Mouse (Mus musculus): ENCODE measurements around the gene Rab25. TPM values are rescaled to one million over a fixed set of nuclear protein-coding genes. Genes with fewer than 3 reads are reported as not detected.
A peak's percentile ranks its signal among the peaks of the same experiment; 100 is the strongest.

Rab25 gene
- total RNA-seq, 2 experiments from 2014 or later: not detected

- peak; percentile 83 to 92 for DNase-seq (ENCODE audit: extremely low spot score in 1 of 2, low spot score in 2 of 2)
- intact Hi-C loops (cut with DNase I): no loop called here
These were observed 16.5 kb downstream of the Rab25 start for GRCm38 (mm10) chr3:88531348-88532298.

GRCm38 (mm10) chr3:88530082-88530864, 17.8 kb downstream of the Rab25 start:
- intact Hi-C loops (cut with DNase I): no loop called here
- no peak for DNase-seq (ENCODE audit: extremely low spot score in 1 of 2, low spot score in 2 of 2)

DNA sequence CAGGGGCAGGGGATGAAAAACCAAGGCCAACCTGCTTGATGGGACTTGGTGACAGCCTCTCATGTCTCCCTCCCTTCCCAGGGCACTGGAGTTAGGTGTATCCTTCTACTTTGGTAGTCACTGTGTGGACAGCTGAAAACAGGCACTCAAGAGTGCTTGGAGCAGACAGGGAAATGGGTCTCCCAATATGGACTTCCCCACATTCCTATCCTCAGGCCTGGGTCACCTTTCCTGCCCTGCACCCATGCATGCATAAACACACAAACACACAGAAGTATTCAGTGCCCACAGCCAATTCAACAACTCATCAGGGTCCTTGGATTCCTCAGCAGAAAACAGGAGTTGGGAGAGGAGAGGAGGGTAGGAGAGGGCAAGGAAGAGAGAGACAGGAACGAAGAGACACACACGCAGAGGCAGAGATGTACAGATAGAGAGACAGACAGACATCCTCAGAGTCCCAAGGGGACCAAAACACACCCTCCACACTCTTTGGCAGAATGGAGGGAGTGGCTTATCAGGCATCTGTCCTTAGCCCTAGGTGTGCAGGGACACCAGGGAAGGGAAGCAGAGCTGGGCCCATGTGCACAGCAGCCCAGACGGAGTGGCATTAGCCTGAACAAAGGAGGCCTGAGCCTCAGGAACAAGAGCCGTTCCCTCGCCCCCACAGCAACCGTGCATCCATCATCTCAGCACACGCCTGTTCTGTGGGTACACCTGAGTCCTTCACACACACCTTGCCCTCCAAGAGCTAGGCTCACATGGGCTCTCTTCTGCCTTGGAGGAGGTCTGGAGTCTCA, 18.7 kb downstream of the Rab25 start:
- intact Hi-C loops (cut with DNase I): no loop called here
- DNase-seq (ENCODE audit: extremely low spot score in 1 of 2, low spot score in 2 of 2): no peak

DNA sequence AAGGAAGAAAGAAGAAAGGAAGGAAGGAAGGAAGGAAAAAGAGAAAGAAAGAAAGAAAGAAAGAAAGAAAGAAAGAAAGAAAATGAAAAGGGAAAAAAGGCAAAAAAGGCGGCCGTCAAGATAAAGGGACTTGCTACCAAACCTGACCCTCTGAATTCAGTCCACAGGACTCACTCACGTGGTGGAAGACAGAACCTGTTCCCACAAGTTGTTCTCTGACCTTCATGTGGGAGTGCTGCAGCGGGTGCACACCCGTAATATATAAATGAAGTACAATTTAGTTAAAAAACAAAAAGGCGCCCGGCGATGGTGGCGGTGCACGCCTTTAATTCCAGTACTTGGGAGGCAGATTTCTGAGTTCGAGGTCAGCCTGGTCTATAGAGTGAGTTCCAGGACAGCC, 19.5 kb downstream of the Rab25 start:
- intact Hi-C loops (cut with DNase I): no loop called here
- DNase-seq (ENCODE audit: extremely low spot score in 1 of 2, low spot score in 2 of 2): no peak

- DNase-seq (ENCODE audit: extremely low spot score in 1 of 2, low spot score in 2 of 2): no peak
- intact Hi-C loops (cut with DNase I): loop anchor here (2.0 kb wide), 1 partner anchor 121 kb away; no protein-coding TSS in a partner anchor
These were observed 20.5 kb downstream of the Rab25 start for GRCm38 (mm10) chr3:88527565-88527964.

DNA sequence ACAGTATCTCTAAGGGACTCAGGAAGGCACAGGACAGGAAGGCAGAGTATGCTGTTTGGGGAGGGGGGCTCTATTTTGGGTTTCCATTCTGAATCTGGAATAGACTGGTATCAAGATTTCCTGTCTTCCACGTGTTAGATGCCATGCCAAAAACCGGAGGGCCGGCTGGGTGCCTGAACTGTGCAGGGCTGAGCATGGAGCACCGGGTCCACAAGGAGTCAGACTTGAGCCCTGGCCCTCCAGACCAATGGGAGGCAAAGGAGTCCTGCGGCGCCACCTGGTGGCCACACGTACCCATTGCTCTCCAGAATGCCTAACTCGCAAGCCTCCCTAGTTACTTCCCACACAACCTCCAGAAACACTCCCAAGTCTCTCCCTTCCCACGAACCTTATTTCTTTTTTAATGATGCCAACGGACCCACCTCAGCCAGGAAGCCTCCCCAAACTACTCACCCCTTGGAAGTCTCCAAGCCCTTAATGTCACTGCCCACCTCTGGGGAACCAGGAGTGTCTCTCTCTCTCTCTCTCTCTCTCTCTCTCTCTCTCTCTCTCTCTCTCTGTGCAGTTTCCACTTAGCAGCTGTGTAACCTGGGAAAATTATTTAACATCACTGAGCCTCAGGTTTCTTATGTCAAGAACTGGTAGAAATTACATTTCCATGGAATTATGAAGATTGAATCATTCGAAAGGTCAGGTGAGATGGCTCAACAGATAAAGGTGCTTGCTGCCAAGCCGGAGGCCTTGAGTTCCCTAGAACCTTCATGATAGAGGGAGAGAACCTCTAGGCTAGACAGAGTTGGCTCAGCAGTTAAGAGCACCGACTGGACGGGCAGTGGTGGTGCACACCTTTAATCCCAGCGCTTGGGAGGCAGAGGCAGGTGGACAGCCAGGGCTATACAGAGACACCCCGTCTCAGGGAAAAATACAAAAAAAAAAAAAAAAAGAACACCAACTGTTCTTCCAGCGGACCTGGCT, 21.7 kb downstream of the Rab25 start:
- DNase-seq (ENCODE audit: extremely low spot score in 1 of 2, low spot score in 2 of 2): peak; percentile 73 to 92
- intact Hi-C loops (cut with DNase I): loop anchor here (2.0 kb wide), 1 partner anchor 120 kb away; no protein-coding TSS in a partner anchor

DNA sequence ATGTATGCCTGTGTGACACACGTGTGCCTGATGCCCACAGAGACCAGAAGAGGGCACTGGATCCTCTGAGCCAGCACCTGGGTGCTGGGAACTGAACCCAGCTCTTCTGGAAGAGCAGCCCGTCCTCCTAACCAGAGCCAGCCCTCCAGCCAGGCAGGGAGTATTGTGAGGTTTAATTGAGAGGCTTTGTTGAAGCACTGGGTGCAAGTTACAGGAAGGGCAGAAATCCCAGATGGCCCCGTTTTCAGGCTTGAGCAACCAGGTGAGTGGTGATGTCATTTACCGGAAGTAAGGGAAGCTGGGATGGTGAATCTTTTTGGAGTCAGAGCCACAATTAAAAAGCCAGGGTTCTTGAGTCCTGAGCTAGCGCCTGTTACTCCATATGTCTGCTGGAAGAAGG, 23.1 kb downstream of the Rab25 start:
- DNase-seq (ENCODE audit: extremely low spot score in 1 of 2, low spot score in 2 of 2): no peak
- intact Hi-C loops (cut with DNase I): no loop called here

DNA sequence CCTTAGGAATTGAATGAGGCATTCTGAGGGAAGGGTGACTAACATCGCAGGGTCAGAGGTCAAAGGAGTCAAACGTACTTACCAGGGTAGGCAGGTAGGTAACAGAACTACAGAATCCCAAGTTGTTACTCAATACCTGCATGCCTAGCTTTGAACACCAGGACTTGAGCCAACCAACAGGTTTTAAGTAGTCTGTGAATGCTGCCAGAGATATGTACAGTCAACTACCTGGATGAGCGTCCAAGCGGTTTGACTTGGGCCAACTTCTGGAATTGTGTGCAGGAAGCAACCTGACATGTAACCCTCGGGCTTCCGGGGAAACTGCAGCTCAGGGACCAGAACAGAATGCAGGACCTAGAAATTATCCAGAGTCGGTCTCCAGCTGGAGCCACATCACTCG, 25.1 kb downstream of the Rab25 start:
- no peak for DNase-seq (ENCODE audit: extremely low spot score in 1 of 2, low spot score in 2 of 2)
- intact Hi-C loops (cut with DNase I): loop anchor here (2.0 kb wide), 1 partner anchor 40 kb away; no protein-coding TSS in a partner anchor

- peak in 1 of 2 experiments; percentile 73 for DNase-seq (ENCODE audit: extremely low spot score in 1 of 2, low spot score in 2 of 2)
- intact Hi-C loops (cut with DNase I): loop anchor here (1.0 to 2.0 kb wide), 2 partner anchors 33 to 39 kb away; no protein-coding TSS in a partner anchor
These were observed 26.2 kb downstream of the Rab25 start for GRCm38 (mm10) chr3:88521803-88522331.

- intact Hi-C loops (cut with DNase I): no loop called here
- DNase-seq (ENCODE audit: extremely low spot score in 1 of 2, low spot score in 2 of 2): no peak
These were observed 26.9 kb downstream of the Rab25 start for GRCm38 (mm10) chr3:88521156-88521555.

- intact Hi-C loops (cut with DNase I): no loop called here
- no peak for DNase-seq (ENCODE audit: extremely low spot score in 1 of 2, low spot score in 2 of 2)
These were observed 28.0 kb downstream of the Rab25 start for GRCm38 (mm10) chr3:88520078-88520477.

DNA sequence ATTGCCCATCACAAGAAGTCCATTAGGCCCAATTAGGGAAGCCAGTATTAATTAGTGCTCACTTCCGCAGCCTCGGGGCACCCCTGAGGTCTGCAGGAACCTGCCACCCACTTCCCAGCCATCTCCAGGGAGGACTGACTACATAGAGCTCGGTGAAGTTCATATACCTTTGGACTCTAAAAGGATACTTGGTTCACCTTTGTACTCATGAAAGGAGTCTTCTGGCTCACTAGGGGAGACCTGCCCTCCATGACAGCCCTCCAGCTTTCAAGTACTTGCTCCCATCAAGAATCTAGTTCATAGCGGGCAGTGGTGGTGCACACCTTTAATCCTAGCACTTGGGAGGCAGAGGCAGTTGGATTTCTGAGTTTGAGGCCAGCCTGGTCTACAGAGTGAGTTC, 29.7 kb downstream of the Rab25 start:
- intact Hi-C loops (cut with DNase I): no loop called here
- no peak for DNase-seq (ENCODE audit: extremely low spot score in 1 of 2, low spot score in 2 of 2)

DNA sequence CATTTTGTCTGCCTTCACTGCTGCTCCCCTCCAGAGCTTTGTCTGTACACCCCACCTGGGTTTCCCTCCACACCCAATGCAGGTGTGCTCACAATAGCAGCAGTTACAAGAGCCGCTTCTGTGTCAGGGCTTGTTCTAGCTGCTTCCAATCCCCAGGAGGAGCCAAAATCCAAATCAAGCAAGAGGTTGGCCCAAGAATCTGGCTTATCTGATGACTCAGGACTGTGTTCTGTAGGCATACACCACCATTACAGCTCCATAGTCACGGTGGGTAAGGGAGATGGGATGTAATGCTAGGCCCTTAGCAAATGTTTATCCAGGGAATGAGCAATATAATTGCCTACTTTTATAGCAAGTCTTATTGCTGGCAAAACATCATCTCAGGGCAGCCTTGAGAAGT, 31.7 kb downstream of the Rab25 start:
- no peak for DNase-seq (ENCODE audit: extremely low spot score in 1 of 2, low spot score in 2 of 2)
- intact Hi-C loops (cut with DNase I): no loop called here

DNA sequence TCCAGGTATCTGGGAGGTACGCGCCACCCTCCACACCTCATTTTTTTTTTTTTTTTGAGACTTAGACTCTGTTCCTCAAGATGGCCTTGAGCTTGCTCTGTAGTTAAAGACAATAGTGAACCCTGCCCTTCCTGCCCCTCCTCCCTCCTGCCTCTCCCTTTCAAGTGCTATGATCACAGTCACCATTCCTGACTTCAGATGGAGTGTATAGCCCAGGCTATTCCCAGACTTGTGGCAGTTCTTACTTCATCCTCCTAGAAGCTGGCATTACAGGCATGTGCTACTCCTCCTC, 33.1 kb downstream of the Rab25 start:
- no peak for DNase-seq (ENCODE audit: extremely low spot score in 1 of 2, low spot score in 2 of 2)
- intact Hi-C loops (cut with DNase I): no loop called here

GRCm38 (mm10) chr3:88514231-88515094, 33.6 kb downstream of the Rab25 start:
- no peak for DNase-seq (ENCODE audit: extremely low spot score in 1 of 2, low spot score in 2 of 2)
- intact Hi-C loops (cut with DNase I): no loop called here

DNA sequence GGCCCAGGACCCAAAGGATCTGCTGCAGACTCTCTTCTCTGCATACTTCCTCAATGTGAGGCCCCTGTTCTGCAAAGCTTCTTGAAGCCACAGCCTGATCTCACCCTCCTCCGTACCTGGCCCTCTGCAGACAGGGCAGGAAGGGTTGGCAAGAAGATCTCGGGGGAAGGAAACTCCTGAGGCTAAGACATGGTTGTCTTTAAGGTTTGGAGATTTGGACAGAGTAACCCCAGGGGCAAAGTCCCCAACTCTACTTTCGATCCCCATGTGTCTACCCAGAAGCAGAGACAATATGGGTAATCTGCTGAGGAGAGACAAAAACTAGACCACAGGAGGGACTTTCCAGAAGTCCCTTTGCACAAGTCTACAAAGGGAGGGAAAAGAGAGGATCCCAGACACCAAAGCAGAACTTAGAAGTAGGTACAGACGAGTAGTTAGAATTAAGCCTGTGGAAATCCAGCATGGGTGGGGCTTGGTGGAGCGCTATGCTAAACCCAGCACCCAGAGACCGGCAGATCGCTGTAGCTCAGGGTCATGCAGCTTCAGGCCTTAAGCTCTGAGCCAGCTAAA, 34.5 kb downstream of the Rab25 start:
- DNase-seq (ENCODE audit: extremely low spot score in 1 of 2, low spot score in 2 of 2): no peak
- intact Hi-C loops (cut with DNase I): no loop called here

All from left cerebral cortex, postnatal 10 days (tissue).